Mouse (Mus musculus): ENCODE results near the gene Tsr2.

Tsr2 gene

DNA sequence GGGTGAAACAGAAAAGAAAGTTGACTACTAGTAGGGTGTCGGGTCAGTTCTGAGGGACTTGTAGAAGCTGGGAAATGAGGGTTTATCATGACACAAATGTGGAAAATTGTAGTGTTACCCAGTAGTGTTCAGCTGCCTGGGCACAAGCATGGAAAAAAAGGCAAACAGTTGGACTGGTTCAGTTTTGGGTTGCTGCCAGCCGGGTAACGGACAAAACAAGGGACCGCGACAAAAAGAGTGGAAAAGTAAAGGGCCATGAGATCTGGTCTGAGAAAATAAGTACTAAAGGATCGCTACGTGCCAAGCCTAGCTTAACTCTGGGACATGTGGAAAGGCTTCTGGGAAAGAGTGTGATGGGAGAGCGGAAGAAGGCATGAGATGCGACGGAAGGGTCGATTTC lies 50.0 kb downstream of the Tsr2 start:
- DNase-seq (ENCODE audit: low read depth): no peak

- DNase-seq (ENCODE audit: low read depth): no peak
Observed at GRCm38 (mm10) chrX:151045850-151046249, 50.5 kb downstream of the Tsr2 start, which contains the start of gene Fgd1. Fgd1 (plus strand) TSS chrX:151046150.

DNA sequence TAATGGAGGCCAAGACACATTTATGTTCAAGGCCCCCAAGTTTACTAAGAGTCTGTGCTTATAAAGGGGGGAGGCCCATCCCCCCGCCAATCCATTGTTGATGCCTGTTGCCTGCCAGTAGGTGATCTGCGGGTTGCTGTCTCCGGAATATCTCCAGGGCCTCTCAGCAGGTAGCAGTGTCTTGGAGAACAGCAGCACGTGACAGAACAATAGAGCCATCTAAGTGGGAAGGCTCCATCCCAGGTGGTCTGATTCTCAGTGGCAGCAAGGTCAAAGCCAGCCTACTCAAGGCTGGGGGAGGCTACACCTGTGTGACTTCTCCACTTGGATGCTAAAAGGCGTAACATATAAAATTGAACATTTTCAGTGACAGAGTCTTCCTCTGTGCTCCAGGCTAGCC lies 55.1 kb downstream of the Tsr2 start:
- no peak for DNase-seq (ENCODE audit: low read depth)

Data from naive thymus-derived CD4-positive, alpha-beta T cell, adult 2 months (primary cell).